Mouse (Mus musculus): ENCODE measurements around the gene Lmx1b. TPM values are rescaled to one million over a fixed set of nuclear protein-coding genes. Genes with fewer than 3 reads are reported as not detected.

Gene Lmx1b
- total and polyA plus RNA-seq, 3 experiments, result 0.08 to 0.18 TPM; not detected in 1

DNA sequence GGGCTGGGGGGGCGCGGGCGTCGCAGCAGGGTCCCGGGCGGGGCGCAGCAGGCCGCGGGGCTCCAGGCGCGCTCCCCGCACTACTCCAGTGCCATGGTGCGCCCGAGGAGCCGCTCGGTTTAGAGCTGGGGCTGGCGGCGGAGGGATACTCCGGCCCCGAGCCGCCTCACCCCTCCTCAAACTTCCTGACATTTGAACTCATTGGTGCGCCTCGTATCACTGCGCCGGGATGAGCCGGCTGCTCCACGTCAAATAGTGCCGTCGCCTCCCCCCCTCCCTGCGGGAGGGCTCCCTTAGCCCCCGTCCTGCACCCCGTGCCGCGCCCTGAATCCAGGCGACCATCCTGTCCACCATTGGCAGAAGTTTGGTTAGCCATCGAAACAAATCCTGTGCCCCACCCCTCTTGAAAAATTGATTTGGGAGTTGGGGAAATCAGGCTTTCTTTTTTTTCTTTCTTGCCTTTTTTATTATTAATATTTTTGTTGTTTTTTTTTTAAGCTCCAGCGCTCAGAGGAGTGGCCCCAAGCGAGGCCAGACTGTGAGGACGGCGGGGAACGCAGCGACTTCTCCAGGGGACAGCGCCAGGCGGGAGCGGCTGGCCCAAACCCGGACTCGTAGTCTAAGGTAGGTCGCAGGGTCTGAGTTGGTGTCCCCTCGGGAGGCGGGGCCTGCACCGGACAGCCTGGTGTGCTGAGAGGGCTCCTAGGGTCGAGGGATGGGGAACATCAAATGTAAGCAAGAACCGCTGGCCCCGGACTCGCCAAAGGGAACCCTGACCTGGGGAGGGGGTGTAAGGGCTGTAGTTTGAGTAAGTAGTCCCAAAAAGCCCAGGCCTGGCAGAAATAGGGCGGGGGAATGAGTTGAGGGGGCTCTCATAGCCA, 907 bp upstream of the Lmx1b start:
- Histone ChIP-seq H3K36me3 (ENCODE audit: control insufficient read depth, insufficient read depth, low read length) (no peaks in the 10 kb centered on the region), H3K27me3 (ENCODE audit: control insufficient read depth, insufficient read depth, low read length) (peaks cover 56% of the 10 kb centered on the region), H3K4me3 (peak overlapping the region; percentile 40), H3K27ac (no peak overlapping the region), H3K9ac (ENCODE audit: low read depth, low read length) (no peak overlapping the region), H3K4me1 (ENCODE audit: control insufficient read depth, insufficient read depth, low read length) (no peaks in the 10 kb centered on the region), H3K79me2 (replicated peaks; ENCODE audit: control insufficient read depth, insufficient read depth, low read length) (no peaks in the 10 kb centered on the region)
- peak; percentile 53 to 56 for DNase-seq
- intact Hi-C loops (cut with DNase I), result no loop called here
- no peak for TF ChIP-seq CTCF (IDR thresholded peaks at IDR 0.05)
- 3% methylated on average over 53 of the region's 56 CpGs for WGBS

DNA sequence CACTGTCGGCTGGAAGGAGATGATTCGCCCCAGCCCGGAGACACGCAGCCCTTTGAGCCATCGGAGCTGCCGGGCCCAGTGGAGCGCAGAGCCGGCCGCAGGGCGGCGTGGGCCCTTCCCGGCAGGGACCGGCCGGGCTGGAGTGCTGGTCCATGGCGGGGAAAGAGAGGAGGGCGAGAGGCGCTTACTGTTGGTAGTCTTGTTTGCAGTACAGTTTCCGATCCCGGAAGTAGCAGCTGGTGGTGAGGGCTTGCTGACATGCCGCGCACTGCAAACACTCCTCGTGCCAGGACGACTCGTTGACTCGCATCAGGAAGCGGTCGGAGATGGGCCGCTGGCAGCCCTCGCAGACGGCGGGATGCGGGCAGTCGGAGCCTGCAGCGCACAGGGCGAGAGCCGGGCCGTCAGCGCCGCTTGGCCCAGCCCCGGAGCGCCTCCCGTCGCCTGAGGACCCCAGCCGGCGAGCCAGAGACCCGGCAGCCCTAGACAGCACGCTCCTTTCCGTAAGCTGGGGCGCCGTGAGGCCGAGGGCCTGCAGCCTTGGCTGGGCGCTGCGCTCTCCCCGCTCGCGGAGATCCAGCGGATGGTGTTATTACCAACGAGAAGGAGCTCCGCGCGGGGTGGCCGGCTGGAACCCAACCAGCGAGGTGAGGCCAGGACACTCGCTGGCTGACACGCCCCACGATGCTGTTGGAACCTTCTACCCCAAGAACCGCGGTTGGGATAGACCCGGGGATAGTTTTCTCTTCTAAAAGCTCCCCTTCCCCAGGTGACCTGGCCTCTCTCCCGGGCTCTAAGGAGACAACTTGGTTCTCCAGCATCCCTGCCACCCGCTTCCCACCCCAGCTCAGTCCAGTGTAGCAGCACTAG, 775 bp downstream of the Lmx1b start:
- H3K4me3 ChIP-seq, result peak overlapping the region; percentile 31; the same call in 1 of the 2 replicates
- H3K27me3 ChIP-seq (ENCODE audit: control insufficient read depth, insufficient read depth, low read length), result peaks cover 58% of the 10 kb centered on the region
- DNase-seq, result no peak
- 1% methylated on average over 70 of the region's 71 CpGs for WGBS
- H3K27ac ChIP-seq, result no peak overlapping the region
- no peaks in the 10 kb centered on the region for H3K36me3 ChIP-seq (ENCODE audit: control insufficient read depth, insufficient read depth, low read length)
- no peaks in the 10 kb centered on the region for H3K4me1 ChIP-seq (ENCODE audit: control insufficient read depth, insufficient read depth, low read length)
- H3K9ac ChIP-seq (ENCODE audit: low read depth, low read length), result no peak overlapping the region
- no peaks in the 10 kb centered on the region for H3K79me2 ChIP-seq (replicated peaks; ENCODE audit: control insufficient read depth, insufficient read depth, low read length)
- intact Hi-C loops (cut with DNase I), result no loop called here
- TF ChIP-seq POLR2A (IDR thresholded peaks at IDR 0.05; ENCODE audit: insufficient read depth, low read depth, low read length) (no peak), CTCF (IDR thresholded peaks at IDR 0.05) (no peak), EP300 (IDR thresholded peaks at IDR 0.05; ENCODE audit: insufficient read depth, low read depth, low read length) (no peak)

GRCm38 (mm10) chr2:33638141-33638733, 2.1 kb downstream of the Lmx1b start:
- Histone ChIP-seq H3K79me2 (replicated peaks; ENCODE audit: control insufficient read depth, insufficient read depth, low read length) (no peaks in the 10 kb centered on the region), H3K4me3 (no peak overlapping the region), H3K9ac (ENCODE audit: low read depth, low read length) (no peak overlapping the region), H3K4me1 (ENCODE audit: control insufficient read depth, insufficient read depth, low read length) (no peaks in the 10 kb centered on the region), H3K36me3 (ENCODE audit: control insufficient read depth, insufficient read depth, low read length) (no peaks in the 10 kb centered on the region), H3K27me3 (ENCODE audit: control insufficient read depth, insufficient read depth, low read length) (peaks cover 52% of the 10 kb centered on the region), H3K27ac (no peak overlapping the region)
- intact Hi-C loops (cut with DNase I), result no loop called here
- TF ChIP-seq CTCF (IDR thresholded peaks at IDR 0.05), result no peak
- TF ChIP-seq POLR2A (IDR thresholded peaks at IDR 0.05; ENCODE audit: insufficient read depth, low read depth, low read length), result no peak
- TF ChIP-seq EP300 (IDR thresholded peaks at IDR 0.05; ENCODE audit: insufficient read depth, low read depth, low read length), result no peak
- no peak for DNase-seq
- WGBS, result 69% methylated on average over 6 of the region's 6 CpGs

GRCm38 (mm10) chr2:33637288-33637687, 3.0 kb downstream of the Lmx1b start:
- TF ChIP-seq POLR2A (IDR thresholded peaks at IDR 0.05; ENCODE audit: insufficient read depth, low read depth, low read length) (no peak), CTCF (IDR thresholded peaks at IDR 0.05) (no peak), EP300 (IDR thresholded peaks at IDR 0.05; ENCODE audit: insufficient read depth, low read depth, low read length) (no peak)
- Histone ChIP-seq H3K4me1 (ENCODE audit: control insufficient read depth, insufficient read depth, low read length) (no peaks in the 10 kb centered on the region), H3K9ac (ENCODE audit: low read depth, low read length) (no peak overlapping the region), H3K36me3 (ENCODE audit: control insufficient read depth, insufficient read depth, low read length) (no peaks in the 10 kb centered on the region), H3K27me3 (ENCODE audit: control insufficient read depth, insufficient read depth, low read length) (peaks cover 49% of the 10 kb centered on the region), H3K4me3 (no peak overlapping the region), H3K79me2 (replicated peaks; ENCODE audit: control insufficient read depth, insufficient read depth, low read length) (no peaks in the 10 kb centered on the region), H3K27ac (no peak overlapping the region)
- intact Hi-C loops (cut with DNase I), result no loop called here
- no peak for DNase-seq
- 21% methylated on average over 7 of the region's 7 CpGs for WGBS

- 6% methylated on average over 26 of the region's 26 CpGs for WGBS
- Histone ChIP-seq H3K9ac (ENCODE audit: low read depth, low read length) (no peak overlapping the region), H3K4me1 (ENCODE audit: control insufficient read depth, insufficient read depth, low read length) (no peaks in the 10 kb centered on the region), H3K36me3 (ENCODE audit: control insufficient read depth, insufficient read depth, low read length) (no peaks in the 10 kb centered on the region), H3K27ac (no peak overlapping the region), H3K4me3 (0 out of 2 replicates have a peak overlapping the region, but pooled peaks have one; percentile 12), H3K79me2 (replicated peaks; ENCODE audit: control insufficient read depth, insufficient read depth, low read length) (no peaks in the 10 kb centered on the region), H3K27me3 (ENCODE audit: control insufficient read depth, insufficient read depth, low read length) (peaks cover 49% of the 10 kb centered on the region)
- intact Hi-C loops (cut with DNase I), result no loop called here
- no peak for DNase-seq
- TF ChIP-seq POLR2A (IDR thresholded peaks at IDR 0.05; ENCODE audit: insufficient read depth, low read depth, low read length) (no peak), EP300 (IDR thresholded peaks at IDR 0.05; ENCODE audit: insufficient read depth, low read depth, low read length) (no peak), CTCF (IDR thresholded peaks at IDR 0.05) (no peak)
Observed at GRCm38 (mm10) chr2:33636628-33637188, 3.6 kb downstream of the Lmx1b start.

Measured in heart, adult 2 months (tissue).